Mouse (Mus musculus): ENCODE data around the gene Samd4b.

The Samd4b gene

DNA sequence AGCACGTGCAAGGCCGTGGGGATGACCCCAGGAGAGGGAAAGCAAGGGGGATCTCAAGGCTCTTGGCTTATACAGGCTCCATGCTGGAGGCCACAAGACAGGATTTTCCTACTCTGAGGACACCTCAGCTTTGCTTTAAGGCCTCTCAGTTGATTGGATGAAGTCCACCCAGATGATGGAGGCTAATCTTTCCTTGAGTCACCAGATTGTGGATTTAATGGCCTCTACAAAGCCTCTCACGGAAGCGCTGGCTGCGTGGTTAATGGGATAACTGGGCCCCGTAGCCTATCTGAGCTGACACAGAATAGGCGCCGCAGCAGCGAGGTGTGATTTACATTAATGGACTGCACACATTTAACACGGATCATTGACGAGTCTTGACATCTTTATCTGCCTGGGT is 102.5 kb downstream of the Samd4b start:
- DNase-seq (ENCODE audit: low spot score in 2 of 2), result no peak

DNA sequence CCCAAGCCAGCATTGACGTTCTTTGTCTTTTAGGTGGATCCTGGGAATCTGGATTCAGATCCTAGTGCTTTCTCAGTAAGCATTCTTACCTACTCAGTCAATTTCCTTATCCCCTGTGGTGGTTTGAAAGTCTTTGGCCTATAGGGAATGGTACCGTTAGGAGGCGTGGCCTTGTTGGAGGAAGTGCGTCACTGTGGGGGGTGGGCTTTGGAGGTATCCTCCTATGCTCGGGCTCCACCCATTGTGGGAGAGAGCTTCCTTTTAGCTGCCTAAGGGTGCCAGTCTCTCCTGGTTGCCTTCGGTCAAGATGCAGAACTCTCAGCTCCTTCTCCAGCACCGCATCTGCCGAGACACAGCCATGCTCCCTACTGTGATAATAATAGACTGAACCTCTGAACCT is 105.6 kb downstream of the Samd4b start:
- no peak for DNase-seq (ENCODE audit: low spot score in 2 of 2)

- no peak for DNase-seq (ENCODE audit: low spot score in 2 of 2)
Measured at GRCm38 (mm10) chr7:28490903-28491302, 107.0 kb downstream of the Samd4b start.

- DNase-seq (ENCODE audit: low spot score in 2 of 2), result peak in 1 of 2 experiments; percentile 47
Measured at GRCm38 (mm10) chr7:28490410-28490809, 107.5 kb downstream of the Samd4b start.

GRCm38 (mm10) chr7:28488030-28488491 is 109.9 kb downstream of the Samd4b start:
- DNase-seq (ENCODE audit: low spot score in 2 of 2), result peak in 1 of 2 experiments; percentile 51

DNA sequence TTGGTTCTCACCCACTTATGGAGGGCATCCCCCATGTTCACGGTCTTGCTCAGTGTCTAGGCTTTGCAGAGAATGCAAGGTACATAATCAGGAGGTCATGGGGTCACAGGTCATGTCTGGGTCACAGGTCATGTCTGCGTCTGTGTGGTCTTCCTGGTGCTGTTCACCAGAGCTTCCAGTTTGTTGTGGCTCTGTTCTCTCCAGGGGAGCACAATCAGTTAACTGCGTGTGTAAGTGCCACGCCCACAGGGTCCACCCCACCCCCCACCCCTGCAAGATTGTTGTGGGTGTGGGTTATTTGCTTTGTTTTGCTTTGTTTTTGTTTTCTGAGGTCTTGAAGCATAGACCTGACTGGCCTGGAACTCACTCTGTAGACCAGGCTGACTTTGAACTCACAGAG is 113.8 kb downstream of the Samd4b start:
- DNase-seq (ENCODE audit: low spot score in 2 of 2), result no peak

DNA sequence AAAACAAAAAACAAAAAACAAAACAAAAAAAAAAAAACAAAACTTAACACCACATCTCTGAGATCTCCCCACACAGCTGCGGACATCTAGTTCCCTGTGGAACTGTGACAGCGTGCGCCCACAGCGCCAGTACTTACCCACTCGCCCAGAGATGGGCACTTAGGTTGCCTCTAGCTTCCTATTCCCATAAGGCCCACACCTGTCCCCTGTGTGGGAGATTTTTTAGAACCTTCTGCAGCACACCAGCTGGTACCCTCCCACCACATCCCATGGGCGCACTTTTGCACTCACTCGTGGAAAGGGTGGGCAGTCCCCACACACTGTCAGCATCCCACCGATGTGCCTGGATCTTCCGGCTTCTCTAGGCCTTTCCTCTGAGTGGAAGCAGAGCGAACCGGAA is 115.1 kb downstream of the Samd4b start:
- peak in 1 of 2 experiments; percentile 67 for DNase-seq (ENCODE audit: low spot score in 2 of 2)

- DNase-seq (ENCODE audit: low spot score in 2 of 2), result no peak
Measured at GRCm38 (mm10) chr7:28478854-28479253, 119.1 kb downstream of the Samd4b start.

DNA sequence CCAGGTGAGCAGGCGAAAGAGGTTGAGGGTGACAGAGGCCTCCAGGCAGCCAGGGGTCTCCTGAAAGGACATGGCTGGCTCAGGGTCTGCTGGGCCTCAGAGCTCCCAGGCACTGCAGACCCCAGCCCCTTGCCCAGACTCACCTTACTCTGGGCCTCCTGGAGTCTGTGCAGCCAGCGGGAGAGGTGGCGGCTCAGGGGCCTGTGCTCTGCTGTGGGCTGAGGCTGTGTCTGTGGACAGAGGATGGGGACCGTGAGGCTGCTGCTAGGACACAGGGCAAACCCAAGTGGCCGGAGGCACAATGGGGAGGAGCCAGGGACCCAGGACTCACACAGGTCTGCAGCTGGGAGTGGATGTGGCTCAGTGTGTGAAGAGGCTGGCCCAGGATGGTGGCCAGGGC is 120.6 kb downstream of the Samd4b start:
- DNase-seq (ENCODE audit: low spot score in 2 of 2), result no peak

DNA sequence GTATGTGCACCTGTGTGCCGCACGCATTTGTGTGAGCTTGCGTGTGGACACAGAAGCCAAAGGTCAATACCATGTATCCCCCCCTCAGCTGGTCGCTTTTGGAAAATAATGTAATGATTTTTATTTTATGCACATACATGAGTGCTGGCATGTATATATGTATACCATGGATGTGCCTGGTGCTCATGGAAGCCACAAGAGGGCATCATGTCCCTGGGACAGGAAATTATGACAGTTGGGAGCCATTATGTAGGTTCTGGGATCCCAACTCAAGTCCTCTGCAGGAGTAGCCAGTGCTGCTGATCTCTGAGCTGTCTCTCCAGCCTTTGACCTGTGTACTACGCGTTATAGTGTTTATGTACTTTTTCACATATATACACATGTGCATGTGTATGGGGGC is 121.8 kb downstream of the Samd4b start:
- DNase-seq (ENCODE audit: low spot score in 2 of 2), result no peak

DNA sequence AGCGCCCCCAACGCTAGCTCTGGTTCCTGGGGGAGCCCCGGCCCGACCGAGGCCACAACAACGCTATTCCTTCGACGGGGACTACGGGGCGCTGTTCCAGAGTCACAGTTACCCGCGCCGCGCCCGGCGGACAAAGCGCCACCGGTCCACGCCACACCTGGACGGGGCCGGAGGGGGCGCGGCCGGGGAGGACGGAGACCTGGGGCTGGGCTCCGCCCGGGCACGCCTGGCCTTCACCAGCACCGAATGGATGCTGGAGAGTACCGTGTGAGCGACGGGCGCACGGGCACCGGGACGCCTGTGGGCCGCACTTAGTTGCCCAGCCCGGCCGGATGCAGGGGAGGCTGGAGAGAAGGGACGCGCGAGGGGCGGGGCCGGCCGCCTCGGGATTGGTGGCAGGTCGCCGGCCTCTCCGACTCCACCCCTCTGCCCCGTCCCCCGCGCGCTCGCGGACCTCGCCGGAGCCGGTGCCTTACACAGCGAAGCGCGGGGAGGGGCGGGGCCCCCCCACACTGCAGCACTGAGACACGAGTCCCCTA is 130.7 kb downstream of the Samd4b start:
- DNase-seq (ENCODE audit: low spot score in 2 of 2), result no peak

GRCm38 (mm10) chr7:28466721-28467212 is 131.2 kb downstream of the Samd4b start:
- no peak for DNase-seq (ENCODE audit: low spot score in 2 of 2)

DNA sequence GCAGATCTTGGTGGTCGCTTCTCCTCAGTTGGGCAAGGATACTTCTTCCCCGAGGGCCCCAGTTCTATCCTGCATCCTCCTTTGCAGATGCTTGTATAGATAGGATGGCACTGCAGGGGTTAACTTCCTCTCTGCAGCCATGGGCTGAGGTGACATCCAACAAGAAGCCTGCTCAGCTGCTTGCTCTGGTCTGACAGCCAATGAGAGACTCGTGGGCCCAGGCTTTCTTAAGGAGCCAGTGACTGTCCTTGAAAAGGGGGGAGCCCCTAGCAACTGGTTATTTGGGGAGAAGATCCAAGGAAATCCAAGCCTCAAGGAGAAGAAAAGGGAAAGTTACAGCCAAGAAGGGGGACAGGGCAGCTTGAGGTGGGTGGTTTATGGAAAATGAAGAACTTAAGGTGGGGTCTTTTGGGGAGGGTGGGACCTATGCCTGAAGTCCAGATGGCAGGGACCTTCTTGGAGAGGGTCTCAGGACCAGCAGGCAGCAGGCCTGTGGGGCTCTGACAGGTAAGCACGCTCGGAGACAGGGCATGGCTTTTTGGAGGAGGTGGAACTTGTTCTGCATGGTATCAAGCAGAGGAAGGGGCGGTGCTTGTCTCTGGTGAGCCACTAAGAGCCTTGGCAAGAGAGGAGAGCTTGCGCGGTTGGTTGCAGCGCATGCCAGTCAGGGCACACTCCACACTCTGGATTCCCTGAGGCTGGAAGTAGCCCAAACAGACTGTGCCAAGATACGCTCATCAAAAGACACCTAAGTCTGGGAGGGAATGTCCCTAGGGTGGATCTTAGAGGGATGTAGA is 133.3 kb downstream of the Samd4b start:
- DNase-seq (ENCODE audit: low spot score in 2 of 2), result peak; percentile 84 to 93

DNA sequence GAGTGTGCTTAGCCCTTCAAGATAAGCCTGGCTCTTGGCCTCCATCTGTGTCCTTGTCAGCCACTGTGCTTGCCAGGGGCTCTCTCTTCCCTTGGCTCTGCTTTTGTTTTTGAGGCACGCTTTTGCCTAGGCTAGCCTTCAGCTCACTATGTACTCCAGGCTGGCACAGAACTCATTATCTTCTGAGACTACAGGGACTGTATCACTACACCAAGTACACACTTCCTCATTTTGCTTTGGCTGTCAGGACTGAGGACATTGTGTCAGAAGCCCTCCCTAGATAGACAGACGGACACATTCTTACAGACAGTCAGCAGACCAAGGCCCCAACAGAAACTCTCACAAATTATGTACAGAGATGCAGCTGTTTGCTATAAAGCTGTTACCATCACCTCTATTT is 135.2 kb downstream of the Samd4b start:
- no peak for DNase-seq (ENCODE audit: low spot score in 2 of 2)

DNA sequence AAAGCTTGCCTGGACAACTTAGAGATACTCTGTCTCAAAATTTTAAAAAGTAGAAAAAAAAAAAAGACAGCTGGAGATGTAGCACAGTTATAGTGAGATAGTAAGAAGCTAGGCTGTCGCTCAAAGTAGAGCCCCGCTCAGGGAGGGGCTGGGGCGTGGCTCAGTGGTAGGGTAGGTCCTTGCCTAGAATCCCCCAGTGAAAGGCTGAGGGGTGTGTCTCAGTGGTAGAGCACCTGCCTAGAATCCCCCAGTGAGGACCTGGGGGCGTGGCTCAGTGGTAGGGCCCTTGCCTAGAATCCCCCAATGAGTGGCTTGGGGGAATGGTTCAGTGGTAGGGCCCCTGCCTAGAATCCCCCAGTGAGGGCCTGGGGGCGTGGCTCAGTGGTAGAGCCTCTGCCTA is 137.6 kb downstream of the Samd4b start:
- DNase-seq (ENCODE audit: low spot score in 2 of 2), result no peak

- no peak for DNase-seq (ENCODE audit: low spot score in 2 of 2)
Measured at GRCm38 (mm10) chr7:28452361-28453005, 145.5 kb downstream of the Samd4b start.

DNA sequence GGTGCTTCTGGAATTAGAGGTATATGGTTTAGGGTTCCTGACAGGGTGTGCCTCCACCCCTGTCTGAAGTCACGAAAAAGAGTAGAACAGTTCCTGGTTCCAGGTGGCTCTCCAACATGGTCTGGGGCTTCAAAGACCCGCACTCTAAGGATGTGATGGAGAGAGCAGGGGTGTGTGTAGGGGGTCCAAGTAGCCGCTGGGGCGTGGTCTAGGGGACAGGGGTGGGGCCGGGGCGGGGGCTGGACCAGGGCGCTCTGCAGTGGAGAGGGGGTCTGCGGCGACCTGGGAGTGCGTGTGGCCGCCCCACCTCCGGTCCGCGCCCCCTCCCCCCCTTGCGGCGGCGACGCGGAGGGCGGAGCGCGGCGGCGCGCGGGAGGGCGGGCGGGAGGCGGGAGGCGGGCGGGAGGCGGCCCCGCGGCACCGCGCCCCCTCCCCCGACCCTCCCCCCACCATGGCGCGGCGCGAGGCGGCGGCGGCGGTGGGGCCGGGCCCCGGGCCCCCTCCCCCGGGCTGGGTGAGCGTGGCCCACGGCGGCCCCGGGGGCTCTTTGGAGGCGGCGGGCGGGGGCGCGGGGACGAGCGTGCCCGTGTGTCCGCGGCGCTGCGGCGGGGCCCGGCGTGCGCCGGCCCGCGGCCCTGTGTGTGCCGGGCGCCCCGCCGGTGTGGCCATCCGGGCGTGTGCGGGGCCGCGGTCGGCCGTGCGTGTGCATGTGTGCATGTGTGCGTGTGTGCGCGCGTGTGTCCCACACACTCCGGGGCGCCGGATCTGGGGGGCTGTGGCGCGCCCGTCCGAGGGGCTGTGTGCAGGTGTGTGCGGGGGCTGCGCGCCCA is 146.2 kb downstream of the Samd4b start, which contains the start of gene Lrfn1:
Lrfn1 (plus strand) TSS at position 450 of the 830 bp plus-strand sequence.
- DNase-seq (ENCODE audit: low spot score in 2 of 2), result no peak

DNA sequence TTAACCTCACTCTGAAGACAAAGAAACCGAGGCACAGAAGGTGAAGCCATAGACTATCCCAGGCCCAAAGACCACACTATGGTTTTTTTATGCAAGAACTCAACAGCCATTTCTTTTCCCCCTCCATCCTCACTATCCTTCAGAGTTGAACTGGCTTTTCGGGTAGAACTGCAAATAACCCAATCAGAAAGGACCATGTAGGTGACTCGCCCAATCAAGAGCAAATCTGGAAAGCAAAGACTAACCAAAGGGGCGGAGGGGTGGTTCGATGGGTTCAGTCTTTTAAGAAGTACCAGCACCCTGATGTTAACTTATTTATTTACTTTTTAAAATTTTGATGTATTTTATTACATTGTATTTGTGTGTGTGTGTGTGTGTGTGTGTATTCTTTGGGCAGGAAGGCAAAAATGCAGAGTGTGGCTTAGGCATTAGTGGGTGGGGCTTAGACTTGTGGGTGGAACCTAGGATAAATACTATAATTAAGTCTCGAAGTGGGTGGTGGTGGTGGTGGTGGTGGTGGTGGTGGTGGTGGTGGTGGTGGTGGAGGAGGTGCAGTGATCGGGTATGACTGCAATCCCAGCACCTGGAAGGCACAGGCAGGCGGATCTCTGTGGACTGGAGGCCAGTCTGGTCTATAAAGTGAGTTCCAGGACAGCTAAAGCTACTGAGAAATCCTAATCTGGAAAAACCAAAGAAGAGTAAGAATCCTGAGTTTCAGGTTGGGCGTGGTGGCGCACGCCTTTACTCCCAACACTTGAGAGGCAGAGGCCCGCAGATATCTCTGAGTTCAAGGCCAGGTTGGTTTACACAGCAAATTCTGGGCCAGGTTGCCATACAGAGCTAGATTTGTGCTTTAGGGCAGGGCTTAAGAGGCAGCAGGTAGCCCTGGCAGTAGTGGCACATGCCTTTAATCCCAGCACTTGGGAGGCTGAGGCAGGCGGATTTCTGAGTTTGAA is 149.8 kb downstream of the Samd4b start:
- no peak for DNase-seq (ENCODE audit: low spot score in 2 of 2)

DNA sequence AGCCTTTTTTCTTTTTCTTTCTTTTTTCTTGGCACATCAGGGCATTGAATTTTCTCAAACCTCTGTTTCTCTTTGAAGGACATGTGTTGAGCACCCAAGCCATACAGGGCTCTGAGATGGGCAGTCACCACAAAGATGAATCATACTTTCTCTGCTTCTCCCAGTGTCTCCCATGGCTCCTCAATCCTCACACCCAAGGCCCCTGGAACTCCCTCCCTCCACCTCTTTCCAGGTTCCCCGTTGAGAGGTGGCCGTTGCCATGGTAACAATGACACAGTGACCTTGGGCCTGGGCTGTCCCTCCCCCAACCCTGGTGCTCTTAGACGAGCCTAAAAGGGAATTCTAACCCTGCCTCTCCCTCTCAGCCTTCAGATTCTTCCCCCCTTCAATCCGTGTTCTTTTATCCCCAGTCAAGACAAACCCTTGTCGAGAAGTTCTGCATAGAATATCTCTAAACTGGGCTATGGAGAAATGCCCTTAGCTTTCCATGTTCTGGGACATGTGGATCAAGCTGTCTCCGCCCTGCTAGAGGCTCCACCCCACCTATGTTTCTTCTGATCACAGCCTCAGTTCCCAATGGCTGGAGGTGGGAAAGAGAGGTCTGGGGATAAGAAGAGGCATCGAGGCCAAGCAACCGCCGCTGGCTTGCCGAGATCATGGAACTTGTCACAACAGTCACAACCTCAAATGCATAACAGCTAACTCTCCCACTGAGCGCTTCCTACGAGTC is 150.7 kb downstream of the Samd4b start:
- no peak for DNase-seq (ENCODE audit: low spot score in 2 of 2)

- peak in 1 of 2 experiments; percentile 79 for DNase-seq (ENCODE audit: low spot score in 2 of 2)
Measured at GRCm38 (mm10) chr7:28446446-28446845, 151.5 kb downstream of the Samd4b start.

Measured in left cerebral cortex, adult 9 months (tissue).